In the genomic region with DNA sequence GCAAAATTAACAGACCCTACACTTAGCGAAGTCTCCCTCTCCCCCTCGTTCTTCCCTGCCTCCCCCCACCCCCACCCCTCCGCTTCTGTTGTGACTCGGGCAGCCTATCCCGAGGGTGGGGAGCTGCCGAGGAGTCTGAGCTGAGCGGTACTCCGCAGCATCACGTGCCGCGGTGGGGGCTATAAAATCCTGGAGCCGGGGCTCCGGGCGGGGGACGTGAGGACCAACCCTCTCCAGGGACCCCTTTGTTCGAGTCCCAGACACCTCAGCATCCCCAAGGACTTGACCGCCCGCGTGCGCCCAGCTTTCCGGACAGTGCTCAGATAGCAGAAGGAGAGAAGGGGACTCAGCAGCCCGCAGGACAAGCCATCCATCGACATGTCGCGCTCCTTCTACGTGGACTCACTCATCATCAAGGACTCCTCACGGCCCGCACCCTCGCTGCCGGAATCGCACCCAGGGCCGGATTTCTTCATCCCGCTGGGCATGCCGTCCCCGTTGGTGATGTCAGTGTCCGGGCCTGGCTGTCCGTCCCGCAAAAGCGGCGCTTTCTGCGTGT, we compare ENCODE assay signal across 8 mouse cellular contexts. TPM values are rescaled to one million over a fixed set of nuclear protein-coding genes. Genes with fewer than 3 reads are reported as not detected.
A peak's percentile ranks its signal among the peaks of the same experiment; 100 is the strongest.
DNase-seq lines count a peak whose midpoint lies in the region; ATAC-seq and TF ChIP-seq lines count a peak whose summit lies in the region.

A gene (plus strand): TSS at position 219 of the 559 bp plus-strand sequence.

- ATAC-seq in heart, embryonic 14.5 days (ENCODE audit: insufficient number of reproducible peaks, insufficient read depth, low FRiP score, low read depth), result peak; percentile 17; the same call in 1 of the 2 replicates
- peak; percentile 51; the same call in 1 of the 2 replicates for ATAC-seq in midbrain, embryonic 13.5 days

- WGBS in heart, embryonic 14.5 days, result under 1% methylated on average over 41 of the region's 41 CpGs
- WGBS in heart, adult 2 months, result 4% methylated on average over 41 of the region's 41 CpGs
- WGBS in hindbrain, embryonic 10.5 days, result 0% methylated on average over 41 of the region's 41 CpGs
- WGBS in midbrain, embryonic 13.5 days, result under 1% methylated on average over 41 of the region's 41 CpGs
- 2% methylated on average over 41 of the region's 41 CpGs for WGBS in cerebellum, adult 2 months

- peak within 1 kb of the TSS; percentile 55 for H3K4me2 ChIP-seq in heart, embryonic 14.5 days (ENCODE audit: low read length)
- H3K4me2 ChIP-seq in midbrain, embryonic 13.5 days (replicated peaks), result peak within 1 kb of the TSS; percentile 48

- peaks cover 100% of the 10 kb centered on the region for H3K27me3 ChIP-seq in heart, embryonic 14.5 days (ENCODE audit: control insufficient read depth, insufficient read depth, low read length)
- peaks cover 37% of the 10 kb centered on the region for H3K27me3 ChIP-seq in heart, adult 2 months (ENCODE audit: control insufficient read depth, insufficient read depth, low read length)
- H3K27me3 ChIP-seq in hindbrain, embryonic 10.5 days (ENCODE audit: insufficient read depth, poor library complexity, severe bottlenecking), result peaks cover 100% of the 10 kb centered on the region
- H3K27me3 ChIP-seq in midbrain, embryonic 13.5 days, result peaks cover 99% of the 10 kb centered on the region
- H3K27me3 ChIP-seq in cerebellum, adult 2 months (ENCODE audit: control insufficient read depth, insufficient read depth, low read length), result peaks cover 7% of the 10 kb centered on the region; the same call in 1 of the 2 replicates

- TF ChIP-seq POLR2A in heart, adult 2 months (IDR thresholded peaks at IDR 0.05; ENCODE audit: insufficient read depth, low read depth, low read length), result no peak
- no peak for TF ChIP-seq POLR2A in cerebellum, adult 2 months (IDR thresholded peaks at IDR 0.05; ENCODE audit: borderline replicate concordance, insufficient read depth, low read length)

- no peak within 1 kb of the TSS for H3K27ac ChIP-seq in heart, embryonic 14.5 days (replicated peaks in 1 of 2; ENCODE audit: control insufficient read depth in 1 of 2, insufficient read depth in 1 of 2, low read depth in 2 of 2, low read length in 2 of 2)
- no peak within 1 kb of the TSS for H3K27ac ChIP-seq in heart, adult 2 months
- peak within 1 kb of the TSS; percentile 29; the same call in 1 of the 2 replicates for H3K27ac ChIP-seq in hindbrain, embryonic 10.5 days
- no peak within 1 kb of the TSS for H3K27ac ChIP-seq in midbrain, embryonic 13.5 days
- no peak within 1 kb of the TSS for H3K27ac ChIP-seq in cerebellum, adult 2 months (ENCODE audit: insufficient read depth, low read length)

- intact Hi-C loops in heart, adult 2 months (cut with DNase I), result no loop called here

- no peaks in the 10 kb centered on the region for H3K9me3 ChIP-seq in heart, embryonic 14.5 days (ENCODE audit: control insufficient read depth, low read length)
- no peaks in the 10 kb centered on the region for H3K9me3 ChIP-seq in hindbrain, embryonic 10.5 days
- H3K9me3 ChIP-seq in midbrain, embryonic 13.5 days, result no peaks in the 10 kb centered on the region

- no peak within 1 kb of the TSS for H3K9ac ChIP-seq in heart, embryonic 14.5 days (ENCODE audit: low read length)
- H3K9ac ChIP-seq in heart, adult 2 months (ENCODE audit: low read depth, low read length), result no peak within 1 kb of the TSS
- H3K9ac ChIP-seq in midbrain, embryonic 13.5 days (replicated peaks), result peak within 1 kb of the TSS; percentile 46

- TF ChIP-seq CTCF in heart, adult 2 months (IDR thresholded peaks at IDR 0.05), result no peak
- TF ChIP-seq CTCF in cerebellum, adult 2 months (IDR thresholded peaks at IDR 0.05; ENCODE audit: borderline replicate concordance, insufficient read depth, low read depth, low read length), result no peak

- peak within 1 kb of the TSS; percentile 15 to 28 for H3K4me3 ChIP-seq in heart, embryonic 14.5 days (ENCODE audit: control insufficient read depth in 1 of 2, insufficient read depth in 1 of 2, low read depth in 1 of 2, low read length in 2 of 2)
- no peak within 1 kb of the TSS for H3K4me3 ChIP-seq in heart, adult 2 months
- peak within 1 kb of the TSS; percentile 38 for H3K4me3 ChIP-seq in hindbrain, embryonic 10.5 days
- H3K4me3 ChIP-seq in midbrain, embryonic 13.5 days (replicated peaks), result peak within 1 kb of the TSS; percentile 35
- no peak within 1 kb of the TSS for H3K4me3 ChIP-seq in cerebellum, adult 2 months (replicated peaks; ENCODE audit: insufficient read depth, low read depth, low read length)

- no peak for DNase-seq in heart, adult 2 months
- DNase-seq in ZHBTc4 (ENCODE audit: low read depth, low spot score), result peak; percentile 58
- peak; percentile 57 for DNase-seq in hindbrain, embryonic 10.5 days (ENCODE audit: low spot score)
- no peak for DNase-seq in cerebellum, adult 2 months
- no peak for DNase-seq in cerebellum, postnatal 36 days
- DNase-seq in layer of hippocampus, adult 18-20 months (ENCODE audit: low spot score in 2 of 2), result no peak

- TF ChIP-seq EP300 in heart, adult 2 months (IDR thresholded peaks at IDR 0.05; ENCODE audit: insufficient read depth, low read depth, low read length), result no peak

- H3K4me1 ChIP-seq in heart, embryonic 14.5 days (ENCODE audit: control insufficient read depth in 2 of 2, insufficient read depth in 2 of 2, low read length in 2 of 2), result peaks cover 5 to 16% of the 10 kb centered on the region in 2 experiments
- H3K4me1 ChIP-seq in heart, adult 2 months (ENCODE audit: control insufficient read depth, insufficient read depth, low read length), result no peaks in the 10 kb centered on the region
- H3K4me1 ChIP-seq in hindbrain, embryonic 10.5 days (replicated peaks), result peaks cover 54% of the 10 kb centered on the region
- H3K4me1 ChIP-seq in midbrain, embryonic 13.5 days (replicated peaks), result peaks cover 42% of the 10 kb centered on the region
- no peaks in the 10 kb centered on the region for H3K4me1 ChIP-seq in cerebellum, adult 2 months (ENCODE audit: control insufficient read depth, insufficient read depth, low read length)

- H3K36me3 ChIP-seq in heart, embryonic 14.5 days (ENCODE audit: control insufficient read depth, insufficient read depth, low read length), result no peaks in the 10 kb centered on the region
- H3K36me3 ChIP-seq in heart, adult 2 months (ENCODE audit: control insufficient read depth, insufficient read depth, low read length), result no peaks in the 10 kb centered on the region
- no peaks in the 10 kb centered on the region for H3K36me3 ChIP-seq in hindbrain, embryonic 10.5 days
- no peaks in the 10 kb centered on the region for H3K36me3 ChIP-seq in midbrain, embryonic 13.5 days

- no peaks in the 10 kb centered on the region for H3K79me2 ChIP-seq in heart, adult 2 months (replicated peaks; ENCODE audit: control insufficient read depth, insufficient read depth, low read length)

RNA-seq across cellular contexts. Expression of the gene that starts here (rescaled TPM):
- polyA plus RNA-seq in heart, embryonic 14.5 days (2014; fragmentation: Nextera tagmentation; extraction: Ambion mirVana), result not detected in 2 replicates
- total RNA-seq in heart, adult 2 months (2021), result not detected
- polyA plus RNA-seq in heart, adult 2 months (2012; rRNA removed), result not detected in 2 replicates
- 0.67 and 5.9 TPM in 2 replicates for polyA plus RNA-seq in hindbrain, embryonic 10.5 days (2016; fragmentation: Nextera tagmentation; extraction: Ambion mirVana)
- 0.31 and 0.94 TPM in 2 replicates for polyA plus RNA-seq in midbrain, embryonic 13.5 days (2015; fragmentation: Nextera tagmentation; extraction: Ambion mirVana)
- polyA plus RNA-seq in cerebellum, adult 2 months (2012; rRNA removed), result 0.10 TPM in 1 of 2 replicates, not detected in the other
- under 1 TPM; 0.52 to 0.68 TPM for total RNA-seq in layer of hippocampus, adult 18-20 months (2021)

Comparison
In these comparisons a context has a peak if more than half of its experiments do, and no peak if none do; other contexts are left out.
1. Peak in ATAC-seq, H3K4me3 ChIP-seq and H3K4me2 ChIP-seq in heart, embryonic 14.5 days; RNA of the gene not detected or under 1 TPM.
2. Peak in ATAC-seq, H3K4me3 ChIP-seq, H3K9ac ChIP-seq and H3K4me2 ChIP-seq in midbrain, embryonic 13.5 days; RNA of the gene not detected or under 1 TPM.
3. DNase-seq: peak in ZHBTc4 (single experiment) and hindbrain, embryonic 10.5 days (single experiment); none in heart, adult 2 months (0 of 2), cerebellum, adult 2 months (0 of 2), cerebellum, postnatal 36 days (0 of 2) and layer of hippocampus, adult 18-20 months (0 of 2).